Mouse (Mus musculus): ENCODE measurements around the gene Tada3. TPM values are rescaled to one million over a fixed set of nuclear protein-coding genes. Genes with fewer than 3 reads are reported as not detected.
"Not testable (repeated sequence)": the region's sequence is repeated elsewhere in the genome, so short reads cannot be mapped to it uniquely, and the experiment has no call there.

The Tada3 gene
- polyA plus RNA-seq, 1 experiment from 2014 or later = 70.6 TPM

DNA sequence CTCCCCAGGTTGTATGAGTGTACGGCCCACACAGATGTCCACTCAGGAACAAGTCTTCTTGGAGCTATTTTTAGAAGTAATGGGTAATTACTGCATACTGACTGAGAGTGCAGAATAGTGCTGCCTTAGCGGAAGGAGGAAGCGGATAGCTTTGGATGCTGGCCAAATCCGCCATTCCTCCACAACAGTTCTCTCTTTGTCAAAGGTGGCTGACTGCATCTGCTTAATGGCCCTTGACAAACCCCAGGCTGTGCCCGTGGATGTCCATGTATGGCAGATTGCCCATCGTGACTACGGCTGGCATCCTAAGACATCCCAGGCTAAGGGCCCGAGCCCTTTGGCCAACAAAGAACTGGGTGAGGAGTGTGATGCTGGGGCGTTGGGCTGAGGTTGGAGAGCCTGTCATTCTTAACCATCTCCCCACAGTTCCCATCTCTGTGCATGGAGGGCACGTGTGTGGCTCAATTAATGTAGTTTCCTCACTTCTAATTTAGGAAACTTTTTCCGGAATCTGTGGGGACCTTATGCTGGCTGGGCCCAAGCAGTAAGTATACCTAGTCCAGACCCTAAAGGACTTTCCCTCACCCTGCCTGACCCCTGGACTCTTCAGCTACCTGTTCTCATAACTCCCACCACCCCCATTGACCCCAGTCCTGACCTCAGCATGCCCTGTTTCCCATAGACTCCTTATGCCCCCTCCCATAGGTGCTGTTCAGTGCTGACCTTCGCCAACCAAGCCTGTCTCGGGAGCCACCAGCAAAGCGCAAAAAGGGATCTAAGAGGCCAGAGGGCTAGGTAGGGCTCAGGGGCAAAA lies 44.3 kb downstream of the Tada3 start:
- Histone ChIP-seq H3K4me3 (no peak overlapping the region), H3K36me3 (peaks cover 77% of the 10 kb centered on the region), H3K27me3 (no peaks in the 10 kb centered on the region), H3K27ac (peak overlapping the region; percentile 44), H3K9me3 (no peaks in the 10 kb centered on the region), H3K4me1 (replicated peaks) (peaks cover 8% of the 10 kb centered on the region), H3K4me2 (0 out of 2 replicates have a peak overlapping the region, but pooled peaks have one; percentile 13), H3K9ac (no peak overlapping the region)
- peak; percentile 65 for ATAC-seq (ENCODE audit: low FRiP score)
- WGBS = 68% methylated on average over 14 of the region's 14 CpGs

GRCm38 (mm10) chr6:113332734-113333133 lies 44.9 kb downstream of the Tada3 start:
- not testable (repeated sequence) for H3K9ac ChIP-seq; ATAC-seq (ENCODE audit: low FRiP score); H3K4me3 ChIP-seq; H3K9me3 ChIP-seq; H3K27me3 ChIP-seq; H3K4me1 ChIP-seq (replicated peaks); H3K4me2 ChIP-seq
- WGBS = 79% methylated on average over 6 of the region's 6 CpGs
- Histone ChIP-seq H3K27ac (peak overlapping the region; percentile 44; the same call in 1 of the 2 replicates), H3K36me3 (peaks cover 71% of the 10 kb centered on the region)

DNA sequence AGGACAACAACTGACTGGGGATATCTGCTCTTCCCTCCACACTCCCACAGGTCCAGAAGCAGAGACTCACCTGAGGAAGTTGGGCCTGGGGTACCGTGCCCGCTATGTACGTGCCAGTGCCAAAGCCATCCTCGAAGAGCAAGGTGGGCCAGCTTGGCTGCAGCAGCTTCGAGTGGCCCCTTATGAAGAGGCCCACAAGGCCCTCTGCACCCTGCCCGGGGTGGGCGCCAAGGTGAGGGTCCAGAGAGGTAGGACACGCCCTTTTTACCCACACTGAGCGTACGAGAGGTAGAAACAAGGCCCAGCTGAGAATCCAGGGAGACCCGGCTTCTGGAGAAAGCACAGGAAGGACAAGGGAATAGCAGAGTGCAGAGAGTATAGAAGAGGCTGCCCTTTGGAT lies 46.0 kb downstream of the Tada3 start:
- H3K4me2 ChIP-seq = no peak overlapping the region
- peaks cover 63% of the 10 kb centered on the region for H3K36me3 ChIP-seq

DNA sequence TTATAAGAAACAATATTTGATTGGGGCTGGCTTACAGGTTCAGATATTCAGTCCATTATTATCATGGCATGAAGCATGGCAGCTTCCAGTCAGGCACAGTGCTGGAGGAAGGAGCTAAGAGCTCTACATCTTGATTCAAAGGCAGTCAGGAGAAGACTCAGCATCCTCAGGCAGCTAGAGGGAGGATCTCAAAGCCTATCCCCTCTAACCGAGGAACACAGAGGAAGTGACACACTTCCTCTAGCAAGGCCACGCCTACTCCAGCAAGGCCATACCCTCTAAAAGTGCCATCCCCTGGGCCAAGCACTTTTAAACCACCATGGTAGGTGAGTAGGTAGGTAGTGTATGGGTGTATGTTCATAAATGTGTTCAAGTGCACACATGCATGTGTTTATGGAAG lies 47.1 kb downstream of the Tada3 start:
- H3K27me3 ChIP-seq = no peaks in the 10 kb centered on the region
- WGBS = 64% methylated on average over 2 of the region's 2 CpGs
- H3K9ac ChIP-seq = no peak overlapping the region
- H3K4me3 ChIP-seq = no peak overlapping the region
- peaks cover 21% of the 10 kb centered on the region for H3K4me1 ChIP-seq (replicated peaks)
- no peak overlapping the region for H3K27ac ChIP-seq
- no peak for ATAC-seq (ENCODE audit: low FRiP score)
- H3K4me2 ChIP-seq = no peak overlapping the region
- no peaks in the 10 kb centered on the region for H3K9me3 ChIP-seq
- H3K36me3 ChIP-seq = peaks cover 53% of the 10 kb centered on the region

More for the DNA sequence above, 46.0 kb downstream of the Tada3 start:
- H3K4me1 ChIP-seq (replicated peaks) = peaks cover 14% of the 10 kb centered on the region
- no peaks in the 10 kb centered on the region for H3K9me3 ChIP-seq
- WGBS = 95% methylated on average over 11 of the region's 11 CpGs
- no peak overlapping the region for H3K4me3 ChIP-seq
- H3K9ac ChIP-seq = no peak overlapping the region
- H3K27me3 ChIP-seq = no peaks in the 10 kb centered on the region
- H3K27ac ChIP-seq = no peak overlapping the region
- ATAC-seq (ENCODE audit: low FRiP score) = no peak

- Histone ChIP-seq H3K4me2 (no peak overlapping the region), H3K27me3 (no peaks in the 10 kb centered on the region), H3K4me1 (replicated peaks) (peaks cover 24% of the 10 kb centered on the region), H3K36me3 (peaks cover 48% of the 10 kb centered on the region), H3K9ac (no peak overlapping the region), H3K27ac (no peak overlapping the region), H3K9me3 (no peaks in the 10 kb centered on the region), H3K4me3 (no peak overlapping the region)
- 96% methylated on average over 1 of the region's 1 CpGs for WGBS
- ATAC-seq (ENCODE audit: low FRiP score) = no peak
These were observed 48.3 kb downstream of the Tada3 start for GRCm38 (mm10) chr6:113329396-113329795.

- peak within 1 kb of the TSS; percentile 94 for H3K4me2 ChIP-seq
- H3K27ac ChIP-seq = peak within 1 kb of the TSS; percentile 94
- ATAC-seq (ENCODE audit: low FRiP score) = peak; percentile 98
- H3K4me3 ChIP-seq = peak within 1 kb of the TSS; percentile 58
- H3K27me3 ChIP-seq = no peaks in the 10 kb centered on the region
- peaks cover 53% of the 10 kb centered on the region for H3K36me3 ChIP-seq
- H3K9me3 ChIP-seq = no peaks in the 10 kb centered on the region
- H3K4me1 ChIP-seq (replicated peaks) = peaks cover 16% of the 10 kb centered on the region
- peak within 1 kb of the TSS; percentile 85 for H3K9ac ChIP-seq
- under 1% methylated on average over 52 of the region's 52 CpGs for WGBS
These were observed 51.0 kb downstream of the Tada3 start, which contains the start of gene Ogg1 for GRCm38 (mm10) chr6:113326533-113327315. Gene Ogg1, plus strand, starts transcription at chr6:113326972.

Small RNAs within 50 kb of the gene (microRNA-seq; reads per million reads assigned to microRNA genes)
- not detected for gene Gm24387

Other genes starting within 250 kb of the Tada3 start
- gene Lhfpl4, start 182.5 kb downstream of the Tada3 start, polyA plus RNA-seq (2015; fragmentation: Nextera tagmentation; extraction: Ambion mirVana) = 52.3 and 57.0 TPM in 2 replicates
- 34.7 and 35.5 TPM in 2 replicates for gene Mtmr14, start 140.0 kb downstream of the Tada3 start, polyA plus RNA-seq (2015; fragmentation: Nextera tagmentation; extraction: Ambion mirVana)
- 1.2 and 1.9 TPM in 2 replicates for gene Cpne9, start 95.6 kb downstream of the Tada3 start, polyA plus RNA-seq (2015; fragmentation: Nextera tagmentation; extraction: Ambion mirVana)
- gene Brpf1, start 70.7 kb downstream of the Tada3 start, polyA plus RNA-seq (2015; fragmentation: Nextera tagmentation; extraction: Ambion mirVana) = 17.1 and 17.3 TPM in 2 replicates
- gene Ogg1, start 50.9 kb downstream of the Tada3 start, polyA plus RNA-seq (2015; fragmentation: Nextera tagmentation; extraction: Ambion mirVana) = 8.7 and 9.6 TPM in 2 replicates
- gene Camk1, start 33.9 kb downstream of the Tada3 start, polyA plus RNA-seq (2015; fragmentation: Nextera tagmentation; extraction: Ambion mirVana) = 79.6 and 86.3 TPM in 2 replicates
- gene Arpc4, start 232 bp upstream of the Tada3 start, polyA plus RNA-seq (2015; fragmentation: Nextera tagmentation; extraction: Ambion mirVana) = 416 and 430 TPM in 2 replicates
- gene Ttll3, start 11.4 kb upstream of the Tada3 start, polyA plus RNA-seq (2015; fragmentation: Nextera tagmentation; extraction: Ambion mirVana) = 11.8 TPM in 2 replicates
- gene Rpusd3, start 41.5 kb upstream of the Tada3 start, polyA plus RNA-seq (2015; fragmentation: Nextera tagmentation; extraction: Ambion mirVana) = 17.5 and 19.5 TPM in 2 replicates
- gene Cidec, start 57.9 kb upstream of the Tada3 start, polyA plus RNA-seq (2015; fragmentation: Nextera tagmentation; extraction: Ambion mirVana) = not detected in 2 replicates
- 92.9 and 96.9 TPM in 2 replicates for gene Jagn1, start 64.7 kb upstream of the Tada3 start, polyA plus RNA-seq (2015; fragmentation: Nextera tagmentation; extraction: Ambion mirVana)
- gene Il17re, start 80.6 kb upstream of the Tada3 start, polyA plus RNA-seq (2015; fragmentation: Nextera tagmentation; extraction: Ambion mirVana) = 0.09 and 0.17 TPM in 2 replicates
- gene Il17rc, start 93.5 kb upstream of the Tada3 start, polyA plus RNA-seq (2015; fragmentation: Nextera tagmentation; extraction: Ambion mirVana) = 2.0 and 2.4 TPM in 2 replicates
- gene Creld1, start 105.4 kb upstream of the Tada3 start, polyA plus RNA-seq (2015; fragmentation: Nextera tagmentation; extraction: Ambion mirVana) = 67.2 and 72.4 TPM in 2 replicates
- gene Prrt3, start 124.0 kb upstream of the Tada3 start, polyA plus RNA-seq (2015; fragmentation: Nextera tagmentation; extraction: Ambion mirVana) = 5.3 and 7.1 TPM in 2 replicates
- 105 and 110 TPM in 2 replicates for gene Emc3, start 153.8 kb upstream of the Tada3 start, polyA plus RNA-seq (2015; fragmentation: Nextera tagmentation; extraction: Ambion mirVana)
- gene Fancd2, start 153.8 kb upstream of the Tada3 start, polyA plus RNA-seq (2015; fragmentation: Nextera tagmentation; extraction: Ambion mirVana) = 3.0 and 3.2 TPM in 2 replicates
- gene Fancd2os, start 222.8 kb upstream of the Tada3 start, polyA plus RNA-seq (2015; fragmentation: Nextera tagmentation; extraction: Ambion mirVana) = 0.19 and 0.23 TPM in 2 replicates
- 235 and 248 TPM in 2 replicates for gene Brk1, start 226.9 kb upstream of the Tada3 start, polyA plus RNA-seq (2015; fragmentation: Nextera tagmentation; extraction: Ambion mirVana)
- gene Vhl, start 246.1 kb upstream of the Tada3 start, polyA plus RNA-seq (2015; fragmentation: Nextera tagmentation; extraction: Ambion mirVana) = 65.0 and 68.5 TPM in 2 replicates

Data from hindbrain, embryonic 13.5 days (tissue).